Mouse (Mus musculus) thymus, postnatal 0 days (tissue): ENCODE results near the gene Map1s. TPM values are rescaled to one million over a fixed set of nuclear protein-coding genes. Genes with fewer than 3 reads are reported as not detected.

ENCODE experiments used
- DNase-seq: peaks from one replicate; pipeline ENCODE4 v3.0.0-alpha.2; 2015; ENCODE audit warnings: low spot score
- microRNA counts: library from miRNA; unstranded; fragments of <30 nt; microRNA quantifications from one replicate; lab custom pipeline; 2015
- microRNA-seq: library from miRNA; unstranded; fragments of <30 nt; microRNA quantifications from one replicate; pipeline ENCODE4, GENCODE M21; 2016; ENCODE audit warnings: borderline number of aligned reads
- polyA plus RNA-seq: library from polyadenylated mRNA; unstranded; fragments of >200 nt; fragmentation: Nextera tagmentation; extraction: Ambion mirVana; gene quantifications from 2 replicates; pipeline ENCODE4 v1.2.1, GENCODE M21; 2015

The Map1s gene
- polyA plus RNA-seq, 1 experiment from 2014 or later, result 45.0 TPM

GRCm38 (mm10) chr8:70934786-70935185 lies 29.1 kb downstream of the Map1s start:
- DNase-seq, result no peak

GRCm38 (mm10) chr8:70937200-70937599 lies 31.5 kb downstream of the Map1s start:
- DNase-seq, result no peak

GRCm38 (mm10) chr8:70941478-70941877 lies 35.7 kb downstream of the Map1s start:
- DNase-seq, result peak; percentile 11

GRCm38 (mm10) chr8:70943187-70943586 lies 37.5 kb downstream of the Map1s start:
- DNase-seq, result no peak

GRCm38 (mm10) chr8:70949847-70950246 lies 44.1 kb downstream of the Map1s start:
- DNase-seq, result no peak

GRCm38 (mm10) chr8:70960703-70961472 lies 55.2 kb downstream of the Map1s start:
- no peak for DNase-seq

- DNase-seq, result peak; percentile 54
Measured at GRCm38 (mm10) chr8:70964159-70964558, 58.4 kb downstream of the Map1s start.

- no peak for DNase-seq
Measured at GRCm38 (mm10) chr8:70964861-70965260, 59.1 kb downstream of the Map1s start.

MicroRNAs within 50 kb of the gene (microRNA counts, 519-probe panel; counts per million panel counts)
- microRNA mmu-miR-1969 (lab: Ali Mortazavi, UCI), result 473 counts per million, percentile 71 among the panel's probes with 10 or more counts

Small RNAs within 50 kb of the gene (microRNA-seq; reads per million reads assigned to microRNA genes)
- gene Mir1969 (not detected), gene Mir7067 (1.2 reads per million)

Other genes with a start within 250 kb of the Map1s start
- 33.2 and 43.0 TPM in 2 replicates for gene Pgpep1, start 245.5 kb upstream of the Map1s start, polyA plus RNA-seq
- 333 and 377 TPM in 2 replicates for gene Lsm4, start 232.7 kb upstream of the Map1s start, polyA plus RNA-seq
- gene Jund, start 207.0 kb upstream of the Map1s start, polyA plus RNA-seq, result 85.7 and 111 TPM in 2 replicates
- gene Iqcn, start 202.5 kb upstream of the Map1s start, polyA plus RNA-seq, result 0.04 and 0.06 TPM in 2 replicates
- 0.29 and 0.32 TPM in 2 replicates for gene Gm3336, start 187.4 kb upstream of the Map1s start, polyA plus RNA-seq
- 0.28 and 0.35 TPM in 2 replicates for gene Pde4c, start 182.2 kb upstream of the Map1s start, polyA plus RNA-seq
- 7.0 and 8.0 TPM in 2 replicates for gene Rab3a, start 151.3 kb upstream of the Map1s start, polyA plus RNA-seq
- gene Mpv17l2, start 145.0 kb upstream of the Map1s start, polyA plus RNA-seq, result 54.3 and 54.4 TPM in 2 replicates
- gene Pik3r2, start 129.2 kb upstream of the Map1s start, polyA plus RNA-seq, result 35.1 and 38.6 TPM in 2 replicates
- 37.2 and 37.3 TPM in 2 replicates for gene Mast3, start 100.9 kb upstream of the Map1s start, polyA plus RNA-seq
- 16.2 TPM in 2 replicates for gene Il12rb1, start 97.5 kb upstream of the Map1s start, polyA plus RNA-seq
- gene Arrdc2, start 66.2 kb upstream of the Map1s start, polyA plus RNA-seq, result 11.0 and 11.4 TPM in 2 replicates
- gene Kcnn1, start 42.7 kb upstream of the Map1s start, polyA plus RNA-seq, result 0.36 and 0.85 TPM in 2 replicates
- 93.8 and 98.6 TPM in 2 replicates for gene Ccdc124, start 32.0 kb upstream of the Map1s start, polyA plus RNA-seq
- 0.49 and 1.6 TPM in 2 replicates for gene Slc5a5, start 13.2 kb upstream of the Map1s start, polyA plus RNA-seq
- 6,882 and 7,160 TPM in 2 replicates for gene Rpl18a, start 8.5 kb upstream of the Map1s start, polyA plus RNA-seq